Mouse (Mus musculus): ENCODE measurements at regions not wholly inside any gene's neighbourhood (a gene's known extent, or its start where the extent isn't known, plus 50 kb on each side); places are given as distances from the start of the nearest gene placed in this dataset.

DNA sequence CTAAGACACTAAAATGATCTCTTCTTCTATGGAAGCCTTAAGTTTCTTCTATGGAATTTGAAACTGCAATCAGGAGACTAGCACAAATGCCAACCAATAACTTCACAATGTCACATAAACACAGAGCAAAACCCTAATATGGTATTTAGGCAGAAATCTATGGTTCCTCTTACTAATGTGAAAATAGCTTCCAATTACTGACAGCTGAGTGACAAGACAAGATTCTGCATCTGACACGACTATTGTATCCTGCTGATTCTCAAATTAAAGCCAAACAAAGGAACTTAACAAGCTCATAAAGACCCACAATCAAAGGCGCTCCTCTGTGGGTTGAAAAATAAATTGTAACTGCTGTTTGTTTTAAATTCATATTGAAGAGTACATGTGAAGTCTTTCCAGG, 714.7 kb downstream of the Ryr2 start:
- TF ChIP-seq CTCF (IDR thresholded peaks at IDR 0.05; ENCODE audit: low read depth, low read length) (no peak), POLR2A (IDR thresholded peaks at IDR 0.05; ENCODE audit: borderline replicate concordance, low read depth, low read length) (no peak)

Measured in bone marrow macrophage, adult 2 months (primary cell).